Mouse (Mus musculus): ENCODE data around the gene Sppl3.

Gene Sppl3

GRCm38 (mm10) chr5:115000503-115000902 lies 10.4 kb upstream of the Sppl3 start:
- DNase-seq (ENCODE audit: low spot score) = no peak

- no peak for DNase-seq (ENCODE audit: low spot score)
These were observed 9.5 kb upstream of the Sppl3 start for GRCm38 (mm10) chr5:115001464-115001863.

GRCm38 (mm10) chr5:115002781-115003180 lies 8.2 kb upstream of the Sppl3 start:
- DNase-seq (ENCODE audit: low spot score) = no peak

- no peak for DNase-seq (ENCODE audit: low spot score)
These were observed 7.6 kb upstream of the Sppl3 start for GRCm38 (mm10) chr5:115003224-115003873.

GRCm38 (mm10) chr5:115007768-115008167 lies 3.2 kb upstream of the Sppl3 start:
- no peak for DNase-seq (ENCODE audit: low spot score)

GRCm38 (mm10) chr5:115008307-115008706 lies 2.6 kb upstream of the Sppl3 start:
- DNase-seq (ENCODE audit: low spot score) = no peak

GRCm38 (mm10) chr5:115009143-115009542 lies 1.8 kb upstream of the Sppl3 start:
- DNase-seq (ENCODE audit: low spot score) = no peak

- no peak for DNase-seq (ENCODE audit: low spot score)
These were observed 976 bp upstream of the Sppl3 start for GRCm38 (mm10) chr5:115009961-115010360.

GRCm38 (mm10) chr5:115011217-115011518 lies 231 bp downstream of the Sppl3 start:
- DNase-seq (ENCODE audit: low spot score) = no peak

- no peak for DNase-seq (ENCODE audit: low spot score)
These were observed 753 bp downstream of the Sppl3 start for GRCm38 (mm10) chr5:115011519-115012261.

- no peak for DNase-seq (ENCODE audit: low spot score)
These were observed 2.5 kb downstream of the Sppl3 start for GRCm38 (mm10) chr5:115013436-115013835.

GRCm38 (mm10) chr5:115014570-115014969 lies 3.6 kb downstream of the Sppl3 start:
- DNase-seq (ENCODE audit: low spot score) = peak; percentile 34

- DNase-seq (ENCODE audit: low spot score) = no peak
These were observed 4.2 kb downstream of the Sppl3 start for GRCm38 (mm10) chr5:115015121-115015520.

GRCm38 (mm10) chr5:115018270-115018669 lies 7.3 kb downstream of the Sppl3 start:
- DNase-seq (ENCODE audit: low spot score) = peak; percentile 56

- DNase-seq (ENCODE audit: low spot score) = no peak
These were observed 7.9 kb downstream of the Sppl3 start for GRCm38 (mm10) chr5:115018813-115019212.

- DNase-seq (ENCODE audit: low spot score) = no peak
These were observed 11.1 kb downstream of the Sppl3 start for GRCm38 (mm10) chr5:115022021-115022420.

- no peak for DNase-seq (ENCODE audit: low spot score)
These were observed 15.2 kb downstream of the Sppl3 start for GRCm38 (mm10) chr5:115026170-115026569.

- no peak for DNase-seq (ENCODE audit: low spot score)
These were observed 16.2 kb downstream of the Sppl3 start for GRCm38 (mm10) chr5:115027109-115027508.

GRCm38 (mm10) chr5:115028920-115029319 lies 18.0 kb downstream of the Sppl3 start:
- DNase-seq (ENCODE audit: low spot score) = no peak

GRCm38 (mm10) chr5:115029509-115029908 lies 18.6 kb downstream of the Sppl3 start:
- no peak for DNase-seq (ENCODE audit: low spot score)

GRCm38 (mm10) chr5:115031576-115031975 lies 20.6 kb downstream of the Sppl3 start:
- no peak for DNase-seq (ENCODE audit: low spot score)

- DNase-seq (ENCODE audit: low spot score) = peak; percentile 25
These were observed 21.7 kb downstream of the Sppl3 start for GRCm38 (mm10) chr5:115032620-115033019.

GRCm38 (mm10) chr5:115035217-115035616 lies 24.3 kb downstream of the Sppl3 start:
- DNase-seq (ENCODE audit: low spot score) = no peak

- DNase-seq (ENCODE audit: low spot score) = no peak
These were observed 26.2 kb downstream of the Sppl3 start for GRCm38 (mm10) chr5:115037099-115037498.
